Mouse (Mus musculus) brown adipose tissue, adult 24 weeks (tissue): ENCODE data around the gene C8a. TPM values are rescaled to one million over a fixed set of nuclear protein-coding genes. Genes with fewer than 3 reads are reported as not detected.

Experiments
- polyA plus RNA-seq: library from polyadenylated mRNA; stranded (reverse); fragments of >200 nt; gene quantifications from 2 replicates; pipeline ENCODE4 v1.2.4, GENCODE M21; 2012; ENCODE audit not compliant: missing spikeins, insufficient read depth, insufficient read length

C8a gene
- polyA plus RNA-seq, 1 experiment = not detected

Other genes with a start within 250 kb of the C8a start
- gene C8b, start 110.1 kb downstream of the C8a start, polyA plus RNA-seq = not detected in 2 replicates
- gene Gm17662, start 19.1 kb downstream of the C8a start, polyA plus RNA-seq = not detected in 2 replicates
- gene Fyb2, start 37.1 kb upstream of the C8a start, polyA plus RNA-seq = not detected in 2 replicates
- 10.3 and 11.7 TPM in 2 replicates for gene Prkaa2, start 233.5 kb upstream of the C8a start, polyA plus RNA-seq